Mouse (Mus musculus): ENCODE data around the gene Atp5h.

Atp5h gene

DNA sequence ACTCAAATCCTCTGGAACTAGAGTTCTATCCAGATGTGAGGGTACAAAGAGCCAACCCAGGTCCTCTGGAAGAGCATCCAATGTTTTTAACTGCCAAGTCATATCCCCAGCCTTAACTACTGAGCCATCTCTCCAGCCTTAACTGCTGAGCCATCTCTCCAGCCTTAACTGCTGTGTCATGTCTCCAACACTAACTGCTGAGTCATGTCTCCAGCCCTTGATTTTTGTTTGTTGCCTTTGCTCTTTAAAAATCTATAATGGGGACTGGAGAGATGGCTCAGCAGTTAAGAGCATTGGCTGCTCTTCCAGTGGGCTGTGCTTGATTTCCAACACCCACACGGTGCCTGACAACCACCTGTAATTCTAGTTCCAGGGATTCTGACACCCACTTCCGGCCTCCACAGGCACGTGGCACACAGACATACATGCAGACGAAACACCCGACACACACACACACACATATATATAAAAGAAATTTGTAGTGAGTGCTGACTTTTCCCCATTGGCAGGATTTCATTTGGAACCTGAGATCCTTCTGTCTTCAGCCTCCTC lies 17.9 kb upstream of the Atp5h start:
- DNase-seq (ENCODE audit: low spot score in 2 of 2) = peak in 1 of 2 experiments; percentile 49

GRCm38 (mm10) chr11:115435596-115436337 lies 16.0 kb upstream of the Atp5h start:
- no peak for DNase-seq (ENCODE audit: low spot score in 2 of 2)

- DNase-seq (ENCODE audit: low spot score in 2 of 2) = no peak
Observed at GRCm38 (mm10) chr11:115433342-115433741, 13.6 kb upstream of the Atp5h start.

DNA sequence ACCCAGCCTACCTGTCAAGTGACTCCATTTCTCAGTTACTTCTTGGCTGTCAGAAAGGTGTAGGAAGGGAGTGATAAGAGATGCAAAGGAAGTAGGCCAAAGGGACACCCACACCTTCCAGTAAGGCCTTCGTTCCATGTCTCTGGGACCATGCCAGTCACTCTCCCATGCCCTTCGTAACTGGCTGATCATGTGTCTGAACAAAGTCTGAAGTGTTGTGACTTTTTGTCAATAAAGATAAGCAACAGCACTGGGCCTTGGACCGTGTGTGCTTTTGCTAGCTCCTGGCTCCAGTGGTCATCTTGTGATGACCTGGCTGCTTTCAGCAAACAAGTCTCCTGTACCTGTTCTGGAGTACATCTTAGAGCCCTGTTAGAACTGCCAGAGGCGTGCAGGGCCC lies 13.1 kb upstream of the Atp5h start:
- no peak for DNase-seq (ENCODE audit: low spot score in 2 of 2)

DNA sequence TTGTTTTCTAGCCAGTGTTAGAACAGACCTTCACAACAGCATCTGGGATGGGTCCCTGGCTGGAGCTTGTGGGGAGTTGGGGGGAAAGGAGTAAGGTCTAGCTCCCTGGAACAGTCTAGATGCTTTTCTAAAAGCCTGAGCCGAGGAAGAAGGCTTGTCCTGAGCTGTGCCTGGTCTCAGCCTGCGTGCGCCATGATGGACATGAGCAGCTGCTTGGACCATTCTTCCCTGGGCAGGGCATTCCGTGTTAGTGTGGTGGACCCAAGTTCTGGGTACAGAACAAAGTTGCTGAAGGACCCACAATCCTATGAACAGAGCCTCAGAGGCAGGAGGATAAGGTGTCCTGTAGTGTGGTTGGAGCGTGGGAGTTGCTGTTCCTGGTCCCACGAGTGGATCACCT lies 10.8 kb upstream of the Atp5h start:
- no peak for DNase-seq (ENCODE audit: low spot score in 2 of 2)

- DNase-seq (ENCODE audit: low spot score in 2 of 2) = no peak
Observed at GRCm38 (mm10) chr11:115429307-115429706, 9.5 kb upstream of the Atp5h start.

GRCm38 (mm10) chr11:115427482-115428331 lies 7.9 kb upstream of the Atp5h start:
- peak; percentile 79 to 82 for DNase-seq (ENCODE audit: low spot score in 2 of 2)

- DNase-seq (ENCODE audit: low spot score in 2 of 2) = no peak
Observed at GRCm38 (mm10) chr11:115425671-115426070, 5.9 kb upstream of the Atp5h start.

DNA sequence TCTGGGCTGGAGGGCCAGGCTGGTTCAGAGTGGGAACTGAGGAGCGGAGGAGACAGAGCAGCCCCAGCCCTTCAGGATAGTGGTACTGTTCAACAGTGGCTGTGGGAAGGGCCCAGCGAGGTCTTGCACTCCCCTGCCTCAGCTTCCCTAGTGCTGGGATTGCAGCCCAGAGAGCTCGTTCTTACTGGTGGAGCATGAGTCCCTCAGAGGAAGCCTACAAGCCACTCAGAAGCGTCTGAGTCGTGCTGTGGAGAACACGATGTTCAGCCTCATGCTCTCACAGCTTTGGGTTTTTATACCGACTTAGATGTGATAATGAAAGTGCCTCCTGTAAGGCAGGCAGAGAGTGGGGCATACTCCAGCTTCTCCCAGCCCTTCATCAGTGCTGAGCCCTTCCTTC lies 4.9 kb upstream of the Atp5h start:
- no peak for DNase-seq (ENCODE audit: low spot score in 2 of 2)

- no peak for DNase-seq (ENCODE audit: low spot score in 2 of 2)
Observed at GRCm38 (mm10) chr11:115423091-115423490, 3.3 kb upstream of the Atp5h start.

- no peak for DNase-seq (ENCODE audit: low spot score in 2 of 2)
Observed at GRCm38 (mm10) chr11:115421972-115422371, 2.2 kb upstream of the Atp5h start.

DNA sequence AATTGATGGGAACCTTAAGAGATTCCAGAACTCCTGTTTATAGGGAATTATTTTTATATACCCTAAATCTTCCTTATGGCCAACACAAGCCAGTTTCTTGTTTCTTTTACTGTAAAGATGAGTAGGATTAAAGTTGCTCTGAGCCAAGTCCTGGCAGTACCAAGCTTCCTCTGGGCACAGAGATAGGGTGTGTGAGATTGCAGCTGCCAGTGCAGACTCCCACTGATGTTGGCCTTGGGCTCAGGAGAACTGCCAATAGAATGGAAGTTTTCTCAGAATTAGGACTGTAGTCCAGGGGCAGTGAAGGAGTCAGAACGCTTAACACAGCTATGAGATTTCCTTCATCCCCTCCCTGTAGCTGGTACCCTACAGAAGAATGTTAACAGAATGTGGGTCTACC lies 1.6 kb upstream of the Atp5h start:
- no peak for DNase-seq (ENCODE audit: low spot score in 2 of 2)

- peak in 1 of 2 experiments; percentile 67 for DNase-seq (ENCODE audit: low spot score in 2 of 2)
Observed at GRCm38 (mm10) chr11:115420336-115421190, 801 bp upstream of the Atp5h start.

GRCm38 (mm10) chr11:115409556-115409955 lies 10.2 kb downstream of the Atp5h start:
- DNase-seq (ENCODE audit: low spot score in 2 of 2) = no peak

- no peak for DNase-seq (ENCODE audit: low spot score in 2 of 2)
Observed at GRCm38 (mm10) chr11:115408266-115408920, 11.4 kb downstream of the Atp5h start.

DNA sequence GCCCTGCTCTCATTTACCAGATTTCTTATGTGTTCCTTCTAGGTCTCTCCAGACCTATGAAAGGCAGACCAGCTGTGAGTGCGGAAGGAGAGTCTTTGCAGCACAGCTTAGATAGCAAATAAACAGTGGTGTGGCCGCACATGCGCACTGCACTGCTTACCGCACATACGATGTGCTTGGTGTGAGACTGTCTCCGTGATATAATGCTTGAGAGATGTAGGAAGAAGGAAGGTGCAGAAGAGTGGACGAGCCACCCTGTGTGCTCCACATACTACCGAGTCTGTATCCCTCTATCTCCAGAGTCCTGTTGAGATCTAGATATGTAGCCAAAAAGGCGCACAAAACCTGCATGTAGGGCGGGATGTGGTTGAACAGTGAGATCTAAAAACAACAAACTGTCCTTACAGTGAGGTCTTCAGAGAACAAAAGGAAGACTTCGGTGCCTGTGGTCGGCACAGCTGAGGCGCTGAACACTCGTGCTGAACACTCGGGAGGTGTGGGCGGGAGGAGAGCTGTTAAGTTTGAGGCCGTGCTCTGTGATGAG lies 12.8 kb downstream of the Atp5h start:
- no peak for DNase-seq (ENCODE audit: low spot score in 2 of 2)

DNA sequence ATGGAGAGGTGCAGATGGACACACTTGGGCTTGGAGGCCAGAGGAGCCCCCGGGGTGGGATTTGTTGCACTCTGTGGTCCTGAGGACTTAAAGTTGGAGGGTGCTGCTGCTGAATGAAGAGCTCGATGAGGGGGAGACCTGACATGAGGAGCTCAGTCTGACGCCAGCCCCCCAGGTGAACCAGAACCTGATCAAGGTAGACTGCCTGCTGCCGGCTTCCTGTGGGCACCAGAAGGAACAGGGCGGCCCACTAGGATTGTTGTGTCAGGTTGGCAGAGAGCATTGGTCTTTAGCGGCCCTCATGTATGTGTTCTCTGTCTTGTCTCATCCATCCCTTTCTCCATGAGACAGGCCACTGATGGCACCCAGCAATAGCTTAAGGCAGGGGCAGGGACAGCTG lies 14.0 kb downstream of the Atp5h start:
- no peak for DNase-seq (ENCODE audit: low spot score in 2 of 2)

GRCm38 (mm10) chr11:115403338-115404124 lies 16.2 kb downstream of the Atp5h start, which contains the start of gene Mrpl58:
Gene Mrpl58, plus strand, starts transcription at chr11:115403752.
- peak; percentile 84 to 92 for DNase-seq (ENCODE audit: low spot score in 2 of 2)

DNA sequence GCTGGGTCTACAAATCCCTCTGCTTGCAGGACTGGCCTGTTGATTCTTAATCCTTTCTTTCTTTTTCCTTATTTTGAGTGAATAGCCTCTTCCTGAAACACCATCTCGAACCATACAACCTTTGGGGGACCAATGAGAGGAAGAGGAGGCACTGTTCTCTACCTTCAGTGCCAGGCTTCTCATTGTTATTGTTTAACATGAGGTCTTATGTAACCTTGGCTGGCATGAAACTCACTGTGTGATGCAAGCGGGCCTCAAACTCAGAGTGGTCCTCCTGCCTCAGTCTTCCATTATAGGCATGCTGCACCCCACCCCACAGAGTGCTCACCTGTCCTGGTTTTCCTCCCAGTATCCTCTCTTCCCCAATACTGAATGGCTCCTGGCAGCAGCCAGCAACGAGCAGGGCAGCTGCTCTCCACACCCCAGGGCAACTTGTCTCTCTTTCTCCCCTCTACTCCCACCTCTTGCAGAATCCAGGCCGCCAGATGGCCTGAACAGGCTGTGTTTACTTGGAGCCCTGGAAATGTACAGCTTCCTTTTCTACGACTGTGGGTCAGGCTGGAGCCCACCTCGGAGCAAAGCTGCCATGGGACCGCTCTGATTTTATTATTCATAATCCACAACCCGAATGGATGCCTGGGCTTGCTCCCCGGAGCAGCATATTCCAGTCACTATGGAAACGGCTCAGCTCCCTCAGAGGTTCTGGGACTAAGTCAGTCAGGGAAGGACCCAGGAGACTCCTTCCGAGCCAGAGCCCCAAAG lies 19.0 kb downstream of the Atp5h start:
- peak; percentile 56 to 66 for DNase-seq (ENCODE audit: low spot score in 2 of 2)

Data from right cerebral cortex, adult 2 months (tissue).